Mouse (Mus musculus): Measurements from ENCODE around the gene Wwox. TPM values are rescaled to one million over a fixed set of nuclear protein-coding genes. Genes with fewer than 3 reads are reported as not detected.

Wwox gene
- total and polyA plus RNA-seq, 3 experiments: 7.6 to 61.8 (median 12.2) TPM

DNA sequence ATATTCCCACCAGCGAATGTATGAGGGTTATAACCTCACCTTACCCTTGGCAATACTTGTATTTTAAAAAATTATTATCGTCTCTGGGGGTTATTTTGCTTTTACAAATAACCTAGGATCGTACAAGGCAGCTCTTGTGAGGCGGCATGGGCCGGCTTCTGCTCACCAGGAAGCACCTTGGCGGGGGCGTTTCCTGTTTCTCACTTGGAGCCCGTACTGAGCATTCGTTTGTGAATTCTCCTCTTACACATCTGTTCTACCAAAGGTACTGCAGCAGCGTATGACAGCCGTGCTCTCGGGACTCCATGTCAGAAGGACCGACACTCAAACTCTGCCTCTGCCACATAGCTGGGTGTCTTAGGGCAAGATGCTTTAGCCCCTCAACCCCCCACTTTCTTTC lies 546.5 kb downstream of the Wwox start:
- Histone ChIP-seq H3K4me3 (ENCODE audit: control insufficient read depth in 1 of 2, insufficient read depth in 1 of 2, low read depth in 2 of 2, low read length in 2 of 2) (no peak overlapping the region), H3K4me1 (ENCODE audit: control insufficient read depth in 1 of 2, insufficient read depth in 2 of 2, low read length in 2 of 2) (no peaks in the 10 kb centered on the region), H3K9ac (ENCODE audit: control insufficient read depth, low read depth, low read length, poor library complexity, severe bottlenecking) (no peak overlapping the region), H3K36me3 (ENCODE audit: control insufficient read depth in 1 of 2, insufficient read depth in 2 of 2, low read length in 2 of 2) (no peaks in the 10 kb centered on the region), H3K9me3 (replicated peaks; ENCODE audit: insufficient read depth, low read length) (no peaks in the 10 kb centered on the region), H3K27me3 (ENCODE audit: control insufficient read depth in 1 of 2, insufficient read depth in 2 of 2, low read length in 2 of 2) (no peaks in the 10 kb centered on the region), H3K79me2 (ENCODE audit: control insufficient read depth, insufficient read depth, low read length, poor library complexity) (no peaks in the 10 kb centered on the region), H3K27ac (ENCODE audit: control insufficient read depth, low read depth, low read length) (no peak overlapping the region)
- DNase-seq (ENCODE audit: low read depth, low spot score): no peak
- TF ChIP-seq KAT2A (conservative IDR thresholded peaks at IDR 0.05; ENCODE audit: low read depth, low read length): no peak
- TF ChIP-seq JUND (IDR thresholded peaks at IDR 0.05; ENCODE audit: low read depth, low read length): no peak
- TF ChIP-seq NELFE (IDR thresholded peaks at IDR 0.05; ENCODE audit: low read depth, low read length): no peak
- no peak for TF ChIP-seq NRF1 (IDR thresholded peaks at IDR 0.05; ENCODE audit: insufficient read depth, low read depth, low read length, poor library complexity, severe bottlenecking)
- no peak for TF ChIP-seq CHD1 (IDR thresholded peaks at IDR 0.05; ENCODE audit: low read depth, low read length)
- no peak for TF ChIP-seq ELF1 (IDR thresholded peaks at IDR 0.05; ENCODE audit: low read depth, low read length)
- no peak for TF ChIP-seq RAD21 (IDR thresholded peaks at IDR 0.05; ENCODE audit: low read depth, low read length)
- TF ChIP-seq MAZ (IDR thresholded peaks at IDR 0.05; ENCODE audit: low read depth, low read length): no peak
- TF ChIP-seq MYB (IDR thresholded peaks at IDR 0.05; ENCODE audit: low read depth, low read length): no peak
- TF ChIP-seq MEF2A (IDR thresholded peaks at IDR 0.05; ENCODE audit: extremely low read depth, insufficient replicate concordance, low read depth, low read length, poor library complexity, severe bottlenecking): no peak
- TF ChIP-seq MAX (IDR thresholded peaks at IDR 0.05; ENCODE audit: low read length): no peak
- TF ChIP-seq SMC3 (IDR thresholded peaks at IDR 0.05; ENCODE audit: low read depth, low read length): no peak
- no peak for TF ChIP-seq TAL1 (IDR thresholded peaks at IDR 0.05; ENCODE audit: low read length)
- no peak for TF ChIP-seq ZC3H11A (IDR thresholded peaks at IDR 0.05; ENCODE audit: low read depth, low read length)

DNA sequence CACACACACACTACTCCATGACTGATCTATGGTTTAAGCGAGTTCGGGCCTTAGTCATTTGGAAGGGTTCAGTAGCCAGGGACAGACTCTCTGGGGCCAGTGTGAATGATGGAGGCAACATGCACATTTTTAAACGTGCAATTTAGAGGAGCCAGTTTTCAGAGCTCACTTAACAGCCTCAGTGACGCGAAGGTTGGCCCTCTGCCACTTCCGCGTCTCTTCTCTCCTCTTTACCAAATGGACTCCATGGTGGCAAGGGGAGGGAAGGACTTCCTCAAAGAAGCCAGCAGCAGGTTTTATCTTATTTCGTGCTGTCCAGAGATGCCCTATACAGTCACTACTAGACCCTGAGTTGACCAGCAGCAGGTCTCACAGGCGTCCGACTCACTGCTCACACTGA lies 547.5 kb downstream of the Wwox start:
- H3K27ac ChIP-seq (ENCODE audit: control insufficient read depth, low read depth, low read length): no peak overlapping the region
- no peak overlapping the region for H3K4me3 ChIP-seq (ENCODE audit: control insufficient read depth in 1 of 2, insufficient read depth in 1 of 2, low read depth in 2 of 2, low read length in 2 of 2)
- TF ChIP-seq EP300 (IDR thresholded peaks at IDR 0.05; ENCODE audit: low read depth in 1 of 2, low read length in 2 of 2) (no peak), NELFE (IDR thresholded peaks at IDR 0.05; ENCODE audit: low read depth, low read length) (no peak), MXI1 (IDR thresholded peaks at IDR 0.05; ENCODE audit: low read depth, low read length) (no peak), CTCF (IDR thresholded peaks at IDR 0.05 in 2 of 3, conservative IDR thresholded peaks at IDR 0.05 in 1 of 3; ENCODE audit: control insufficient read depth in 1 of 3, insufficient read depth in 1 of 3, low read depth in 2 of 3, low read length in 3 of 3, poor library complexity in 1 of 3, severe bottlenecking in 1 of 3) (no peak), ZMIZ1 (IDR thresholded peaks at IDR 0.05; ENCODE audit: low read depth, low read length) (no peak), GATA1 (IDR thresholded peaks at IDR 0.05; ENCODE audit: low read depth, low read length) (no peak), MYB (IDR thresholded peaks at IDR 0.05; ENCODE audit: low read depth, low read length) (no peak), MAX (IDR thresholded peaks at IDR 0.05; ENCODE audit: low read length) (no peak), TCF12 (IDR thresholded peaks at IDR 0.05; ENCODE audit: low read depth, low read length) (no peak), USF2 (IDR thresholded peaks at IDR 0.05; ENCODE audit: borderline replicate concordance in 1 of 2, insufficient read depth in 1 of 2, low read depth in 1 of 2, low read length in 2 of 2) (no peak), NRF1 (IDR thresholded peaks at IDR 0.05; ENCODE audit: insufficient read depth, low read depth, low read length, poor library complexity, severe bottlenecking) (no peak), USF1 (IDR thresholded peaks at IDR 0.05; ENCODE audit: low read depth, low read length) (no peak), MYC (IDR thresholded peaks at IDR 0.05; ENCODE audit: low read depth, low read length) (no peak), SIN3A (IDR thresholded peaks at IDR 0.05; ENCODE audit: low read length) (no peak), CHD1 (IDR thresholded peaks at IDR 0.05; ENCODE audit: low read depth, low read length) (no peak), UBTF (IDR thresholded peaks at IDR 0.05; ENCODE audit: borderline replicate concordance, insufficient read depth, low read depth, low read length) (no peak)
- H3K79me2 ChIP-seq (ENCODE audit: control insufficient read depth, insufficient read depth, low read length, poor library complexity): no peaks in the 10 kb centered on the region
- no peak overlapping the region for H3K9ac ChIP-seq (ENCODE audit: control insufficient read depth, low read depth, low read length, poor library complexity, severe bottlenecking)
- H3K4me1 ChIP-seq (ENCODE audit: control insufficient read depth in 1 of 2, insufficient read depth in 2 of 2, low read length in 2 of 2): no peaks in the 10 kb centered on the region
- no peaks in the 10 kb centered on the region for H3K9me3 ChIP-seq (replicated peaks; ENCODE audit: insufficient read depth, low read length)
- no peaks in the 10 kb centered on the region for H3K27me3 ChIP-seq (ENCODE audit: control insufficient read depth in 1 of 2, insufficient read depth in 2 of 2, low read length in 2 of 2)
- no peak for DNase-seq (ENCODE audit: low read depth, low spot score)
- no peaks in the 10 kb centered on the region for H3K36me3 ChIP-seq (ENCODE audit: control insufficient read depth in 1 of 2, insufficient read depth in 2 of 2, low read length in 2 of 2)
